Mouse (Mus musculus) stomach, embryonic 14.5 days (tissue): ENCODE measurements around the gene Uqcr11. TPM values are rescaled to one million over a fixed set of nuclear protein-coding genes. Genes with fewer than 3 reads are reported as not detected.

Experiments
- ATAC-seq: fragments of 200-750 bp; cut with Nextera tagmentation; 2 replicates; pipeline ENCODE4 v1.8.0; 2017; ENCODE audit warnings: low read depth, moderate TSS enrichment; ENCODE audit not compliant: insufficient number of reproducible peaks, insufficient read depth, low FRiP score
- H3K27ac ChIP-seq: fragments of 300-500 bp; sonication (generic); 2 replicates; pipeline ENCODE4 v1.5.1; 2014; ENCODE audit warnings: mild to moderate bottlenecking, low read length, moderate library complexity, mixed read lengths
- H3K27me3 ChIP-seq: fragments of 300-500 bp; sonication (generic); 2 replicates; pipeline ENCODE4 v1.6.1; 2014; ENCODE audit warnings: low read length, control low read depth, mixed read lengths; ENCODE audit not compliant: control insufficient read depth, insufficient read depth
- H3K36me3 ChIP-seq: fragments of 300-500 bp; sonication (generic); 2 replicates; pipeline ENCODE4 v1.6.1; 2014; ENCODE audit warnings: mild to moderate bottlenecking, control low read depth, low read length, moderate library complexity, mixed read lengths; ENCODE audit not compliant: control insufficient read depth, insufficient read depth
- H3K4me1 ChIP-seq: fragments of 300-500 bp; sonication (generic); 2 replicates; pipeline ENCODE4 v1.6.1; 2014; ENCODE audit warnings: low read length, control low read depth, mixed read lengths; ENCODE audit not compliant: control insufficient read depth, insufficient read depth
- H3K4me2 ChIP-seq: fragments of 300-500 bp; sonication (generic); replicated peaks from 2 replicates; pipeline ENCODE4 v1.6.1; 2014; ENCODE audit warnings: low read depth, low read length, control low read depth
- H3K4me3 ChIP-seq: fragments of 300-500 bp; sonication (generic); 2 replicates; pipeline ENCODE4 v1.5.1; 2014; ENCODE audit warnings: low read depth, low read length, control low read depth
- H3K9ac ChIP-seq: fragments of 300-500 bp; sonication (generic); replicated peaks from 2 replicates; pipeline ENCODE4 v1.6.1; 2014; ENCODE audit warnings: low read depth, mild to moderate bottlenecking, control low read depth, low read length, moderate library complexity, mixed read lengths
- H3K9me3 ChIP-seq: fragments of 300-500 bp; sonication (generic); 2 replicates; pipeline ENCODE4 v1.6.1; 2016; ENCODE audit warnings: low read depth, low read length, control low read depth; ENCODE audit not compliant: control insufficient read depth
- WGBS: fragments of 180-500 bp; shearing (Covaris S2); extraction: QIAGEN DNeasy Blood & Tissue Kit; methylation state at CpG from one replicate; pipeline ENCODE4 v1.1.7; 2014; 5-methylcytosine and 5-hydroxymethylcytosine counted together
- microRNA-seq: library from miRNA; unstranded; fragments of <30 nt; microRNA quantifications from one replicate; pipeline ENCODE4, GENCODE M21; 2016
- polyA plus RNA-seq: library from polyadenylated mRNA; unstranded; fragments of >200 nt; fragmentation: Nextera tagmentation; extraction: Ambion mirVana; gene quantifications from 2 replicates; pipeline ENCODE4 v1.2.1, GENCODE M21; 2014

The Uqcr11 gene
- polyA plus RNA-seq, 1 experiment from 2014 or later = 784 TPM

DNA sequence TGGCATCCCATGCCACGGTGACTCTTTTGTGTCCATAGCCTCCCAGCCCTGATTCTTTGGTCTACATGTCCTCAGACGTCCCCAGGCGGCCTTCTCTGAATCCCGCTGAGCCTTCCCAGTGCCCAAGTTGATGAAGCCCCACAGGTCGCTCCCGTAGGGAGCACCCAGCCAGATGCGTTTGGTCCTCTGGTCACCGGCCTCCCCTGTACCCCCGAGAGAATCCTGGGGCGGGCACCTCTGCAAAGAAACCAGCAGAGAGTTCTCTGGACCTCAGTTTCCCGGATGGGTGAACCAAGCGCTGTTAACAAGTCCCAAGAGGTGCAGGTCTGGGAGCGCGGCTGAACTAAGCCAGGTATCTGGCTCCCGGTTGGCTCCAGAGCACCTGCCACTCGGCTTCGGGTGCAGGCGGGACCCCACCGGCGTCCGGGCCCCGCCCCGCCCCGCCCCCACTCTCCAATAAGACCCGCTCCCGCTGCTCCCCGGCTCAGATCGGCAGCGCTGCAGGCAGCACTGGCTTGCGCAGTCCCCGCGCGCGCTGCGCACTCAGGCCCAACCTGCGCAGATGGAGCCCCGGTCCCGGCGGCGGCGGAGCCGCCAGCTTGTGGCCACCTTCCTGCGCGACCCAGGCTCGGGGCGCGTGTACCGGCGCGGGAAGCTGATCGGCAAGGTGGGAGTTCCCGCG is 50.5 kb downstream of the Uqcr11 start, which contains the start of gene Plk5:
Gene Plk5, plus strand, starts transcription at position 459 of the 682 bp plus-strand sequence.
- Histone ChIP-seq H3K27ac (no peak within 1 kb of the TSS), H3K4me2 (peak within 1 kb of the TSS; percentile 47), H3K4me3 (peak within 1 kb of the TSS; percentile 31), H3K36me3 (no peaks in the 10 kb centered on the region), H3K27me3 (peaks cover 48% of the 10 kb centered on the region), H3K9me3 (no peaks in the 10 kb centered on the region), H3K4me1 (peaks cover 9% of the 10 kb centered on the region; the same call in 1 of the 2 replicates), H3K9ac (no peak within 1 kb of the TSS)
- WGBS = 1% methylated on average over 51 of the region's 53 CpGs
- no peak for ATAC-seq

DNA sequence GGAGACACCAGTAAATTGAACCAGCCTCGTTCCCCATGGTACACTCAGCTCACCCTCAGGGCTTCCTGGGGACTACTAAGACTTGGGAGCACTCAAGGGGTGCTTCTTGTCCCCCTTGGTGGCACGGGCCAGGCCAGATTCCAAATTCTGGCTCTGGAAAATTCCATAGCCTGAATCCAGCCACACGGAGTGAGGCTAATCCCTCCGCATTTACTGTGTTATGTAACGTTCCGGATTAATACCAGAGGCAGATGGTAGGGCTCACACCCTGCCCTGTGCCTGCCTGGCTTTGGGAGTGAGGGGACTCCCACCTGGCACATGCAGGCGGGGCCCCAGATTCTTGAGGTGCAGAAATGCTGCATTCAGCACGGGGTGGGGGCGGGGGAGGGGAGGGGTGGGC is 51.2 kb downstream of the Uqcr11 start:
- Histone ChIP-seq H3K36me3 (no peaks in the 10 kb centered on the region), H3K9ac (no peak overlapping the region), H3K4me1 (peaks cover 9% of the 10 kb centered on the region; the same call in 1 of the 2 replicates), H3K27ac (no peak overlapping the region), H3K4me2 (no peak overlapping the region), H3K27me3 (peaks cover 48% of the 10 kb centered on the region), H3K4me3 (no peak overlapping the region), H3K9me3 (no peaks in the 10 kb centered on the region)
- 12% methylated on average over 9 of the region's 9 CpGs for WGBS
- ATAC-seq = no peak

Small RNA genes within 50 kb of the gene (microRNA-seq; reads per million reads assigned to microRNA genes)
- not detected for gene Gm22721

Other genes with a start within 250 kb of the Uqcr11 start
- gene Cirbp, start 240.8 kb downstream of the Uqcr11 start, polyA plus RNA-seq = 92.7 and 105 TPM in 2 replicates
- 12.5 and 13.9 TPM in 2 replicates for gene 1600002K03Rik, start 233.9 kb downstream of the Uqcr11 start, polyA plus RNA-seq
- gene Efna2, start 227.3 kb downstream of the Uqcr11 start, polyA plus RNA-seq = 12.2 and 12.5 TPM in 2 replicates
- gene Mum1, start 180.4 kb downstream of the Uqcr11 start, polyA plus RNA-seq = 59.7 and 65.6 TPM in 2 replicates
- gene Ndufs7, start 157.7 kb downstream of the Uqcr11 start, polyA plus RNA-seq = 337 and 355 TPM in 2 replicates
- gene Gamt, start 145.8 kb downstream of the Uqcr11 start, polyA plus RNA-seq = 32.1 and 49.3 TPM in 2 replicates
- gene Dazap1, start 145.3 kb downstream of the Uqcr11 start, polyA plus RNA-seq = 48.6 and 51.3 TPM in 2 replicates
- 1,120 and 1,227 TPM in 2 replicates for gene Rps15, start 114.4 kb downstream of the Uqcr11 start, polyA plus RNA-seq
- gene Apc2, start 110.9 kb downstream of the Uqcr11 start, polyA plus RNA-seq = 8.1 and 8.7 TPM in 2 replicates
- 39.6 and 43.0 TPM in 2 replicates for gene 2310011J03Rik, start 86.3 kb downstream of the Uqcr11 start, polyA plus RNA-seq
- 4.5 and 5.6 TPM in 2 replicates for gene Pcsk4, start 77.3 kb downstream of the Uqcr11 start, polyA plus RNA-seq
- 18.0 and 18.5 TPM in 2 replicates for gene Reep6, start 76.9 kb downstream of the Uqcr11 start, polyA plus RNA-seq
- 13.6 and 13.8 TPM in 2 replicates for gene Adamtsl5, start 58.4 kb downstream of the Uqcr11 start, polyA plus RNA-seq
- gene Plk5, start 50.4 kb downstream of the Uqcr11 start, polyA plus RNA-seq = 0.30 and 0.62 TPM in 2 replicates
- 7.7 and 8.1 TPM in 2 replicates for gene Mex3d, start 19.2 kb downstream of the Uqcr11 start, polyA plus RNA-seq
- gene Mbd3, start 7.3 kb downstream of the Uqcr11 start, polyA plus RNA-seq = 194 and 200 TPM in 2 replicates
- 107 and 108 TPM in 2 replicates for gene Tcf3, start 26.8 kb upstream of the Uqcr11 start, polyA plus RNA-seq
- 0.25 and 0.53 TPM in 2 replicates for gene Onecut3, start 88.0 kb upstream of the Uqcr11 start, polyA plus RNA-seq
- gene Atp8b3, start 132.3 kb upstream of the Uqcr11 start, polyA plus RNA-seq = 0.11 and 0.25 TPM in 2 replicates
- gene Rexo1, start 154.7 kb upstream of the Uqcr11 start, polyA plus RNA-seq = 22.9 and 24.3 TPM in 2 replicates
- 8.1 and 8.4 TPM in 2 replicates for gene Klf16, start 170.5 kb upstream of the Uqcr11 start, polyA plus RNA-seq
- gene Abhd17a, start 183.5 kb upstream of the Uqcr11 start, polyA plus RNA-seq = 89.7 and 104 TPM in 2 replicates
- gene Scamp4, start 196.0 kb upstream of the Uqcr11 start, polyA plus RNA-seq = 95.9 and 106 TPM in 2 replicates
- 7.7 and 7.9 TPM in 2 replicates for gene Adat3, start 196.1 kb upstream of the Uqcr11 start, polyA plus RNA-seq
- 1.5 and 2.3 TPM in 2 replicates for gene Gm49322, start 199.2 kb upstream of the Uqcr11 start, polyA plus RNA-seq
- gene Csnk1g2, start 216.0 kb upstream of the Uqcr11 start, polyA plus RNA-seq = 43.5 and 67.4 TPM in 2 replicates